Mouse (Mus musculus): ENCODE results near the gene Prelid3b. TPM values are rescaled to one million over a fixed set of nuclear protein-coding genes. Genes with fewer than 3 reads are reported as not detected.
A peak's percentile ranks its signal among the peaks of the same experiment; 100 is the strongest.

Gene Prelid3b
- polyA plus RNA-seq, 1 experiment from 2014 or later: 108 TPM

GRCm38 (mm10) chr2:174492858-174493257 is 20.0 kb upstream of the Prelid3b start:
- no peaks in the 10 kb centered on the region for H3K4me1 ChIP-seq (replicated peaks)
- no peaks in the 10 kb centered on the region for H3K9me3 ChIP-seq
- no peak for ATAC-seq
- H3K4me3 ChIP-seq (replicated peaks): no peak overlapping the region
- no peak overlapping the region for H3K9ac ChIP-seq (replicated peaks)
- H3K36me3 ChIP-seq: no peaks in the 10 kb centered on the region
- WGBS: 76% methylated on average over 2 of the region's 2 CpGs
- no peak overlapping the region for H3K27ac ChIP-seq
- no peak overlapping the region for H3K4me2 ChIP-seq (replicated peaks)
- H3K27me3 ChIP-seq: no peaks in the 10 kb centered on the region

- no peak overlapping the region for H3K4me2 ChIP-seq (replicated peaks)
- H3K4me1 ChIP-seq (replicated peaks): no peaks in the 10 kb centered on the region
- H3K27me3 ChIP-seq: no peaks in the 10 kb centered on the region
- H3K9ac ChIP-seq (replicated peaks): no peak overlapping the region
- ATAC-seq: no peak
- H3K9me3 ChIP-seq: no peaks in the 10 kb centered on the region
- H3K27ac ChIP-seq: no peak overlapping the region
- no peaks in the 10 kb centered on the region for H3K36me3 ChIP-seq
- no peak overlapping the region for H3K4me3 ChIP-seq (replicated peaks)
- WGBS: 89% methylated on average over 5 of the region's 5 CpGs
These were observed 14.1 kb upstream of the Prelid3b start for GRCm38 (mm10) chr2:174487005-174487404.

GRCm38 (mm10) chr2:174478746-174479145 is 5.9 kb upstream of the Prelid3b start:
- no peak for ATAC-seq
- Histone ChIP-seq H3K9me3 (no peaks in the 10 kb centered on the region), H3K9ac (replicated peaks) (no peak overlapping the region), H3K4me3 (replicated peaks) (no peak overlapping the region), H3K27ac (no peak overlapping the region), H3K36me3 (no peaks in the 10 kb centered on the region), H3K4me2 (replicated peaks) (no peak overlapping the region), H3K4me1 (replicated peaks) (no peaks in the 10 kb centered on the region), H3K27me3 (no peaks in the 10 kb centered on the region)
- WGBS: 77% methylated on average over 5 of the region's 5 CpGs

- 80% methylated on average over 3 of the region's 3 CpGs for WGBS
- H3K9ac ChIP-seq (replicated peaks): no peak overlapping the region
- H3K4me2 ChIP-seq (replicated peaks): no peak overlapping the region
- H3K36me3 ChIP-seq: no peaks in the 10 kb centered on the region
- no peaks in the 10 kb centered on the region for H3K9me3 ChIP-seq
- H3K27me3 ChIP-seq: no peaks in the 10 kb centered on the region
- peaks cover 4% of the 10 kb centered on the region; the same call in 1 of the 2 replicates for H3K4me1 ChIP-seq (replicated peaks)
- ATAC-seq: no peak
- H3K27ac ChIP-seq: no peak overlapping the region
- no peak overlapping the region for H3K4me3 ChIP-seq (replicated peaks)
These were observed 4.8 kb upstream of the Prelid3b start for GRCm38 (mm10) chr2:174477543-174478319.

- ATAC-seq: no peak
- H3K36me3 ChIP-seq: peaks cover 11% of the 10 kb centered on the region; the same call in 1 of the 2 replicates
- no peaks in the 10 kb centered on the region for H3K9me3 ChIP-seq
- H3K4me3 ChIP-seq (replicated peaks): peak overlapping the region; percentile 75
- H3K27ac ChIP-seq: no peak overlapping the region
- 91% methylated on average over 5 of the region's 5 CpGs for WGBS
- H3K4me2 ChIP-seq (replicated peaks): peak overlapping the region; percentile 74
- H3K9ac ChIP-seq (replicated peaks): peak overlapping the region; percentile 50
- peaks cover 16% of the 10 kb centered on the region for H3K4me1 ChIP-seq (replicated peaks)
- H3K27me3 ChIP-seq: no peaks in the 10 kb centered on the region
These were observed 658 bp upstream of the Prelid3b start for GRCm38 (mm10) chr2:174473550-174473927.

- Histone ChIP-seq H3K4me3 (replicated peaks) (peak overlapping the region; percentile 75), H3K36me3 (peaks cover 20% of the 10 kb centered on the region), H3K27ac (peak overlapping the region; percentile 56; the same call in 1 of the 2 replicates), H3K9me3 (no peaks in the 10 kb centered on the region), H3K4me1 (replicated peaks) (peaks cover 16% of the 10 kb centered on the region), H3K4me2 (replicated peaks) (peak overlapping the region; percentile 74), H3K9ac (replicated peaks) (peak overlapping the region; percentile 80), H3K27me3 (no peaks in the 10 kb centered on the region)
- WGBS: 8% methylated on average over 28 of the region's 30 CpGs
- ATAC-seq: no peak; the same call in 1 of the 2 replicates
These were observed 474 bp downstream of the Prelid3b start for GRCm38 (mm10) chr2:174472407-174472806.

GRCm38 (mm10) chr2:174470786-174471405 is 2.0 kb downstream of the Prelid3b start:
- Histone ChIP-seq H3K27ac (no peak overlapping the region), H3K9ac (replicated peaks) (no peak overlapping the region), H3K9me3 (no peaks in the 10 kb centered on the region), H3K36me3 (peaks cover 31% of the 10 kb centered on the region), H3K4me2 (replicated peaks) (no peak overlapping the region), H3K27me3 (no peaks in the 10 kb centered on the region), H3K4me3 (replicated peaks) (no peak overlapping the region), H3K4me1 (replicated peaks) (peaks cover 16% of the 10 kb centered on the region)
- no peak for ATAC-seq
- WGBS: 95% methylated on average over 7 of the region's 7 CpGs

GRCm38 (mm10) chr2:174470333-174470732 is 2.5 kb downstream of the Prelid3b start:
- WGBS: 86% methylated on average over 4 of the region's 4 CpGs
- Histone ChIP-seq H3K36me3 (peaks cover 36% of the 10 kb centered on the region), H3K9me3 (no peaks in the 10 kb centered on the region), H3K4me2 (replicated peaks) (no peak overlapping the region), H3K27ac (no peak overlapping the region), H3K4me1 (replicated peaks) (peaks cover 16% of the 10 kb centered on the region), H3K9ac (replicated peaks) (no peak overlapping the region), H3K4me3 (replicated peaks) (no peak overlapping the region), H3K27me3 (no peaks in the 10 kb centered on the region)
- no peak for ATAC-seq

- Histone ChIP-seq H3K27me3 (no peaks in the 10 kb centered on the region), H3K9ac (replicated peaks) (peak within 1 kb of the TSS; percentile 73), H3K4me3 (replicated peaks) (peak within 1 kb of the TSS; percentile 79), H3K9me3 (no peaks in the 10 kb centered on the region), H3K4me1 (replicated peaks) (peaks cover 18% of the 10 kb centered on the region), H3K36me3 (peaks cover 56% of the 10 kb centered on the region), H3K4me2 (replicated peaks) (peak within 1 kb of the TSS; percentile 79), H3K27ac (0 out of 2 replicates have a peak within 1 kb of the TSS, but pooled peaks have one; percentile 49)
- WGBS: 2% methylated on average over 48 of the region's 48 CpGs
- peak; percentile 100 for ATAC-seq
These were observed 8.9 kb downstream of the Prelid3b start, which contains the start of gene Atp5e for GRCm38 (mm10) chr2:174463789-174464523. Gene Atp5e (minus strand): TSS chr2:174464105.

- Histone ChIP-seq H3K27ac (0 out of 2 replicates have a peak overlapping the region, but pooled peaks have one; percentile 49), H3K36me3 (peaks cover 50% of the 10 kb centered on the region), H3K9me3 (no peaks in the 10 kb centered on the region), H3K4me1 (replicated peaks) (peaks cover 22% of the 10 kb centered on the region), H3K4me3 (replicated peaks) (peak overlapping the region; percentile 79), H3K4me2 (replicated peaks) (peak overlapping the region; percentile 79), H3K27me3 (no peaks in the 10 kb centered on the region), H3K9ac (replicated peaks) (peak overlapping the region; percentile 73)
- WGBS: 42% methylated on average over 10 of the region's 10 CpGs
- peak; percentile 32; the same call in 1 of the 2 replicates for ATAC-seq
These were observed 9.5 kb downstream of the Prelid3b start for GRCm38 (mm10) chr2:174463370-174463769.

- Histone ChIP-seq H3K9ac (replicated peaks) (no peak overlapping the region), H3K4me3 (replicated peaks) (no peak overlapping the region), H3K9me3 (no peaks in the 10 kb centered on the region), H3K27ac (no peak overlapping the region), H3K4me1 (replicated peaks) (peaks cover 23% of the 10 kb centered on the region), H3K36me3 (peaks cover 28% of the 10 kb centered on the region), H3K4me2 (replicated peaks) (no peak overlapping the region), H3K27me3 (no peaks in the 10 kb centered on the region)
- ATAC-seq: no peak
- WGBS: 72% methylated on average over 2 of the region's 2 CpGs
These were observed 13.5 kb downstream of the Prelid3b start for GRCm38 (mm10) chr2:174459365-174459764.

GRCm38 (mm10) chr2:174453681-174454080 is 19.2 kb downstream of the Prelid3b start:
- Histone ChIP-seq H3K9ac (replicated peaks) (no peak overlapping the region), H3K4me2 (replicated peaks) (no peak overlapping the region), H3K27me3 (no peaks in the 10 kb centered on the region), H3K36me3 (no peaks in the 10 kb centered on the region), H3K9me3 (no peaks in the 10 kb centered on the region), H3K4me1 (replicated peaks) (0 out of 2 replicates have a peak, but pooled peaks cover 4% of the 10 kb centered on the region), H3K4me3 (replicated peaks) (no peak overlapping the region), H3K27ac (no peak overlapping the region)
- no peak for ATAC-seq
- 73% methylated on average over 7 of the region's 7 CpGs for WGBS

Measured in midbrain, embryonic 13.5 days (tissue).